ENCODE assay signal across 27 mouse cellular contexts in the genomic region with DNA sequence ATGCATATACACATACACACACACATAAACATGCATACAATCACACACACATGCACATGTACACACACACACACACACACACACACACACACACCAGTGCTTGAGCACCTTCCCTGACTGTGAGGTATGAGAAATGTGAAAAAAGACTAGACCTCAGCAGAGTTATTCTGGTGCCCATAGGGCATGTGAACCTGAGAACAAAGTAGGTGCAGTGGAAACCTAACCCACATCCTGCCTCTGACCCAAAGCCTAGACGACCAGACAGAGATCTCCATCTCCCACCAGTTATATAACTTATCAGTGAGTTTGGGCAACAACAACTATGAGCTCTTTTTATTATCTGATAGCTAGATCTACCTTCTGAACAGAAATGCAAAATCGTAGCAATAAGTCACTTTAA.
DNase-seq lines count a peak whose midpoint lies in the region; ATAC-seq and TF ChIP-seq lines count a peak whose summit lies in the region.
"Had no signal": no experiment of that assay in that cellular context is flagged by ENCODE, and none has a peak within 500 bp of the region (broad histone marks: within the 10 kb centered on the region; RNA-seq: fewer than 3 reads in every experiment).

No protein-coding gene starts in this region.

- no peaks in the 10 kb centered on the region for H3K4me1 ChIP-seq in thymus, adult 2 months (replicated peaks; ENCODE audit: control insufficient read depth, insufficient read depth, low read length)
- H3K4me1 ChIP-seq: heart, embryonic 13.5 days; hindbrain, embryonic 15.5 days; intestine, embryonic 15.5 days; liver, embryonic 12.5 days; midbrain, embryonic 15.5 days; neural tube, embryonic 12.5 days had no signal

- no peaks in the 10 kb centered on the region for H3K36me3 ChIP-seq in thymus, adult 2 months (ENCODE audit: control insufficient read depth, insufficient read depth, low read length)
- H3K36me3 ChIP-seq: G1E; heart, embryonic 13.5 days; hindbrain, embryonic 15.5 days; intestine, embryonic 15.5 days; liver, embryonic 12.5 days; midbrain, embryonic 15.5 days; neural tube, embryonic 12.5 days had no signal

- DNase-seq in thymus, adult 2 months = peak; percentile 14
- DNase-seq in thymus, postnatal 4 days = no peak
- DNase-seq in CD4-positive, CD25-positive, alpha-beta regulatory T cell, adult 2 months (ENCODE audit: low read depth, low spot score) = peak; percentile 74
- DNase-seq in natural killer cell, adult 2 months (ENCODE audit: low spot score in 2 of 2) = peak; percentile 35 to 58
- no peak for DNase-seq in adrenal gland, postnatal 36 days
- DNase-seq in left cerebral cortex, postnatal 10 days (ENCODE audit: extremely low spot score in 1 of 2, low spot score in 2 of 2) = no peak
- DNase-seq: adrenal gland, postnatal 25 days; cerebellum, adult 2 months; cerebellum, postnatal 14 days; heart, postnatal 10 days; kidney, adult 8-10 months; kidney, postnatal 4 days; left cerebral cortex, postnatal 4 days; liver, postnatal 0 days; right cerebral cortex, adult 18-20 months had no signal

- H3K4me3 ChIP-seq in thymus, adult 2 months (ENCODE audit: control insufficient read depth, insufficient read depth, low read length) = no peak overlapping the region
- H3K4me3 ChIP-seq: erythroblast, embryonic 14.5 days; heart, embryonic 13.5 days; hindbrain, embryonic 15.5 days; intestine, embryonic 15.5 days; liver, embryonic 12.5 days; midbrain, embryonic 15.5 days; neural tube, embryonic 12.5 days had no signal

- no peak for TF ChIP-seq CTCF in thymus, adult 2 months (IDR thresholded peaks at IDR 0.05; ENCODE audit: borderline replicate concordance, control insufficient read depth, extremely low read depth, insufficient read depth, low read length, poor library complexity)

- no peak for TF ChIP-seq POLR2A in thymus, adult 2 months (IDR thresholded peaks at IDR 0.05; ENCODE audit: control insufficient read depth, extremely low read depth, insufficient read depth, low read length, poor library complexity)

- peak; percentile 75 for ATAC-seq in activated CD4-positive, CD25-positive, alpha-beta regulatory T cell, adult 4 months
- ATAC-seq: forebrain, embryonic 16.5 days; intestine, embryonic 15.5 days; liver, embryonic 12.5 days; liver, postnatal 0 days; midbrain, embryonic 15.5 days had no signal

- H3K27ac ChIP-seq in thymus, adult 2 months (ENCODE audit: control insufficient read depth, insufficient read depth, low read length) = no peak overlapping the region
- H3K27ac ChIP-seq: heart, embryonic 13.5 days; hindbrain, embryonic 15.5 days; intestine, embryonic 15.5 days; kidney, postnatal 0 days; liver, embryonic 12.5 days; macrophage; midbrain, embryonic 15.5 days; neural tube, embryonic 12.5 days had no signal

- WGBS in thymus, adult 2 months = 12% methylated on average over 2 of the region's 2 CpGs

- intact Hi-C loops in left cerebral cortex, postnatal 10 days (cut with DNase I) = no loop called here

- no peaks in the 10 kb centered on the region for H3K27me3 ChIP-seq in thymus, adult 2 months (ENCODE audit: control insufficient read depth, insufficient read depth, low read length)
- H3K27me3 ChIP-seq: heart, embryonic 13.5 days; hindbrain, embryonic 15.5 days; intestine, embryonic 15.5 days; liver, embryonic 12.5 days; midbrain, embryonic 15.5 days; neural tube, embryonic 12.5 days had no signal

Comparison
In these comparisons a context has a peak if more than half of its experiments do, and no peak if none do; other contexts are left out.
1. DNase-seq: peak in thymus, adult 2 months (single experiment), CD4-positive, CD25-positive, alpha-beta regulatory T cell, adult 2 months (single experiment) and natural killer cell, adult 2 months (2 of 2); none in thymus, postnatal 4 days (single experiment), adrenal gland, postnatal 36 days (0 of 2) and left cerebral cortex, postnatal 10 days (0 of 2).